Mouse (Mus musculus) c-Kit-negative CD71-positive TER-119-positive erythroid progenitor cells, embryonic 14.5 days (primary cell): ENCODE results near the gene Sidt1.
A peak's percentile ranks its signal among the peaks of the same experiment; 100 is the strongest.

ENCODE experiments used
- DNase-seq: peaks from one replicate; pipeline ENCODE4 v3.0.0-alpha.2; 2013; ENCODE audit warnings: low read depth, low spot score

The Sidt1 gene

DNA sequence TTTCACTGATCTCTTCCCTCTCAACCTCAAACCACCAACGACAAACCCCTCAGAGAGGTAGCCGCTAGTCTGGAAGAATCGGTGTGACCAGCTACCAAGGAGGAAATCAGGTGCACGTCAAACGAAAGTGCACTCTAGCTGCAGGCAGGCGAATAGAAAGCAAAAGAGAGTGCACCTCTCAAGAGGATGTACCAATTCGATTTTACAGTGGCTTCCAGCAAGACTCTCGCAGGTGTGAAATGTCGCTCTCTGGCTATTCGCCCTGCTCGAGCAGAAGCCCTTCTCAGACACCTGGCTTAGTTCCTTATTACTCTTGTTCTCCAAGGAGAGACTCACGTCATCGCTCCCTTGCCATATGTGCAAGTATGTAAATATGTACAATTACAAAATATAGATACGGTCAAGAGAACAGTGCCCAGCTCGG, at the start of gene Sidt1:
Sidt1 (minus strand) TSS at position 336 of the 424 bp plus-strand sequence.
- no peak for DNase-seq

DNA sequence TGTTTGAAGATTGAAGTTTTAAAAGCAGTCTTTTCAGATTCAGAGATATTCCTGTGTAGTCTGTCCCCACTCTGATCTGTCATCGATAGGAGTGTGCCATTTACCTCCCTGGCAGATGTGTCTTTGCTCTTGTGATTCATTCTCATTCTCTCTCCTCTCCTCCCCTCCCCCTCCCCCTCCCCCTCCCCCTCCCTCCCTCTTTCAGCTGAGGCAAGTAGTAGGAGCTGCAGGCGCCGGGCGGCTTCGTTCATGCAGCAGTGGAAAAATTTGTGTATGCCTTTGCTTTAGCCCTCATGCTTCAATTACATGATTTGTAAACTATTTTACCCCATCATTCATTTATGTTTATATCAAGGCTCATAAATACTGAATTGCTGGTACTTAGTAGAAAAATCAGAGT, 48.6 kb upstream of the Sidt1 start:
- DNase-seq, result no peak

DNA sequence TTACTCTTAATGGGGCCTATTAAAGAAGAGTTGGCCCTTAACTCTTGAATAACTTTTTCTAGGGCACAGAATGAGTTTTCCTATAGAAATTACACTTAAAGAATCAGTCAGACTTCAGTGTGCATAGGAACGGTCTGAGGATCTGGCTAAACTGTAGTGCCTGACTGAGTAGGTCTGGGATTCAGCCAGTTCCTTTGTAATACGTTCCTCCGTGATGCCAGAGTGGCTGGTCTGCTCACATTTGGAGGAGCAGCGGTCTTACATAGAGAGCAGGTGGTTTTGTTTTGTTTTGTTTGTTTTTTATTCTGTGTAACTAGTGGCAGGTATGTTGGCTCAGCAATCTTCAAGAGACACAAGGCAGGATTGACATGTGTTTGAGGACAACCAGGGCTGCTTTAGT, 47.0 kb upstream of the Sidt1 start:
- DNase-seq, result no peak

DNA sequence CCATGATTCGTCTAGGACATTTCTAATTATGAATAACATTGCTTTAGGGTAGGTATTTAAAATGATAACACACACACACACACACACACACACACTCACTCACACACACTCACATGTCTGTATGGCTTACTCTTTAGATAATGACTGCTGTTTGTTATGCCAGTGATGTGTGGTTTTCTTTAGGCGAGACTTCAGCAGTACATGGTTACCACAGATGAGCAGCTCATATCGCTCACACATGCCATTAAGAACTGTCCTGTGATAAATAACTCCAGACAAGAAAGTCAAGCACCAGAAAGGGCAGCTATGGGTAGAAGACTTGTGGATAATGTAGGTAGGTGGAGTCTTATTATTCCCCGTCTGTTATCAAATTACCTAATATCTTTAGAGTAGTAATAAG, 42.5 kb upstream of the Sidt1 start:
- DNase-seq, result no peak

DNA sequence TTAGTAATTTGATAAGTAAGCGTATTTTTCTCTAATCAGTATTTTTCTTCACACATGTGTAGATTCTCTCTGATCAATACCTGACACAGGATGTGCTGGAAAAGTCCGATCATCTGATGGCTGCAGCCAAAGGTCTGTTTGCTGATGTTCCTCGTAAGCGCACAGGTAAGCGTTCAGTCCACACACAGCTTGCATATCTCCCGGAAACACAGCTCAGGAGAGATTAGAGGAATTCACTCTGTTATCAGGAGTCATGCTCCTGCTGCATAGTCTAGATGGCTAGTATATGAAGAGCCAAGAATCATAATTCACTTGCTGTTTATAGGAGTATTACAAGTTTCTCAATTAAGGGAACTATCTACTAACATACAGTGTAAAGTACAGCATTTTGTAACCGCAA, 32.5 kb upstream of the Sidt1 start:
- no peak for DNase-seq

DNA sequence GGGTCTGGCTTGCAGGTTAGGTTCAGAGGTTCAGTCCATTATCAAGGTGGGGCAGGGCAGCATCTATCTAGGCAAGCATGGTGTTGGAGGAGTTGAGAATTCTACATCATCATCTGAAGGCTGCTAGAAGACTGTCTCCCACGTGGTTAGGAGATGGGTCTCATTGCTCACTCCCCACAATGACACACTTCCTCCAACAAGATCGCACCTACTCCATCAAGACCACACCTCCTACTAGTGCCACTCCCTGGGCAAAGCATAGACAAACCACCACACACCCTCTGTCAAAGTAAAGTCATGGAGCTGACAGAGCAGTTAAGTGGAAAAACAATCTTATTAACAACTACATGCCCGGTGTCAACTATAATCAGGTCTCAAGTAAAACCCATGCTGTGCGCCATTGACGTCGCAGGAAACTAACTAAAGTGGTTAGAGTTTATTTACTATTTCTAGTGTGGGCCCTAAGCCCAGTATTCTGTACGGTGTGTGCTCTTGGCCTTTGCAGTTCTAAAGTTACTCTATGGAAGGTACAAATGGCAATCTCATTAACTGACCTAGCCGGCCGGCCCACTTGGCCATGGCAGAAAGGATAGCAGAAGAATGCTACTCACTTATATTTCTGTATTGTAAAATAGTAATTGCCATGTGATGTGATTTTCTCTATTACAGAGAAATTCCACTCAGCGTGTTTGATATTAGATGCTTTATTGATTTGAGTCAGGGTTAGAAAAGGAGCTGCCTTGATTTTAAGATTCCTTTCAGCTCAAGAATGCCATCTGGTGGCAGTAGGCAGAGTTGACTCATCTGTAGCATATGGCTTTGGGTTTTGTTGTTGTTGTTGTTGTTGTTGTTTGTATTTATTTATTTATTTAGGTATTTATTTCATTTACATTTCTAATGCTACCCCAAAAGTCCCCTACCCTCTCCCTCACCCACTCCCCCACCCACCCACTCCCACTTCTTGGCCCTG, 29.2 kb upstream of the Sidt1 start:
- DNase-seq, result peak; percentile 45

DNA sequence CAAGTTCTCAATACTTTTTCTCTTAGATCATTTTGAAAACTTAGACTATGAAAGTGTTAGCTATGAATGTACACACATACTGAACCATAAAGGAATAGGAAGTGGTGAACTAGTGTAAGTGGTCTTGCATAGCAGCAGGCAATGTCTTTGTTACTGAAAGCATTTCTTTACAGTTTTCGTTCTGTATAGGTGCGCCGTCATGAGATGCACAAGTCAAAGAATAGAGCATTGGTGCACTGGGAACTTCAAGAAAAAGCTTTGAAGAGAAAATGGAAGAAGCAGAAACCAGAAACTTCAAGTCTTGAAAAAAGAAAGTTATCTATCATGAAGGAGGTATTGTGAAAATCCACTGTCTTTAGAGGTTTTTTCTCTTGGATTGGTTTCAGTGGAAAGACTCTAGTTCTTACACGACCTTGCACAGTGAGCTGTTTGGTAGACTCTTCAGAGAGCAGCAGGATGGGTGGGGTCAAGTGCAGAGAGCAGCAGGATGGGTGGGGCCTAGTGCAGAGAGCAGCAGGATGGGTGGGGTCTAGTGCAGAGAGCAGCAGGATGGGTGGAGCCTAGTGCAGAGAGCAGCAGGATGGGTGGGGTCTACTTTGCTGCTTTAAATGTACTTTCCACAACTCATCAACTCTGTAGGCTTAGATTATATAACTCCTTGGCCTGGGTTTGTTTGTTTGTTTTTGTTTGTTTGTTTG, 24.7 kb upstream of the Sidt1 start:
- DNase-seq, result peak; percentile 77

DNA sequence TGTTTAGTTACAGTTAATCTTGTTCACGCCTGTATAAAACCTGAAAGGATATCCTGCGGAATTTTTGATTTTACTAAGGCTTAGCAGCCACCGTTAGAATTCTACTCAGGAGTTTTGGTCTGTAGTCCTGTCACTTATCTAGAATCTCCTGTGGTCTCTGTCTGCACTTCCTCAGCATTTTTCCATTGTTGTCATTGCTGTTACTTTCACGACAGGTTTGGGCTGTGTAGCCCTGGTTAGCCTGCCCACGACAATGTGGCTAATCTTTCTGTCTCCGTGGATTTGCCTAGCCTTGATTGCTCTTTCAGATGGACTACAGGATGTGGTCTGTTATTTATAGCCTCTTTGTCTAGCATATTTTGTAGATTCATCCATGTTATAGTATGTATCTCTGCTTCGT, 23.3 kb upstream of the Sidt1 start:
- no peak for DNase-seq

DNA sequence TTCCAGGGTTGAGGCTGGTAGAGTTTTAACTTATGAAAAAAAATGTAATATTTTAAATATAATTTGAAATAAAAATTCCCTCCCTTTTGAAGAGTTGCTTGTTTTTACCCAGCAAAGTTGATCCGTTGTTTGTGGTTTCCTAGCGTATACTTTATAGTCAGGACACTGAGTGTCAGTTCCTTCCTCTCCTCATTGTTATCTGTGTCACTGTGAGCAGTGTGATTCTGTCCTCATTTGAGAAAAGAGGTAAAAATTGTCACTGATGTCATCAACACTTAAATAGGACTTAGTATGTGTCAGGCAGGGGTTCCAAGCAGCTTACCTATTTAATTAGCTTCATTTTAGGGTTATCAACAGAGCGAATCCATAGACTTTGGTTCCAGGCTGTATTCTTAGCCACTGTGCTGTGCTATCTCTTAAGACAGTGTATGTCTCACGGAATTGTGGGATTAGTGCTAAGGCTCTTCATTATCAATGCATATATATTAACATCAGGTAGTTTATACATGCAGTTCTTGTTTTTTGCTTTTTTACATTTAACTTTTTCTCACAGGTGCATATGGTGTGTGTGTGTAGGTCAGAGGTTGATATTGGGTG, 16.9 kb upstream of the Sidt1 start:
- DNase-seq, result no peak

DNA sequence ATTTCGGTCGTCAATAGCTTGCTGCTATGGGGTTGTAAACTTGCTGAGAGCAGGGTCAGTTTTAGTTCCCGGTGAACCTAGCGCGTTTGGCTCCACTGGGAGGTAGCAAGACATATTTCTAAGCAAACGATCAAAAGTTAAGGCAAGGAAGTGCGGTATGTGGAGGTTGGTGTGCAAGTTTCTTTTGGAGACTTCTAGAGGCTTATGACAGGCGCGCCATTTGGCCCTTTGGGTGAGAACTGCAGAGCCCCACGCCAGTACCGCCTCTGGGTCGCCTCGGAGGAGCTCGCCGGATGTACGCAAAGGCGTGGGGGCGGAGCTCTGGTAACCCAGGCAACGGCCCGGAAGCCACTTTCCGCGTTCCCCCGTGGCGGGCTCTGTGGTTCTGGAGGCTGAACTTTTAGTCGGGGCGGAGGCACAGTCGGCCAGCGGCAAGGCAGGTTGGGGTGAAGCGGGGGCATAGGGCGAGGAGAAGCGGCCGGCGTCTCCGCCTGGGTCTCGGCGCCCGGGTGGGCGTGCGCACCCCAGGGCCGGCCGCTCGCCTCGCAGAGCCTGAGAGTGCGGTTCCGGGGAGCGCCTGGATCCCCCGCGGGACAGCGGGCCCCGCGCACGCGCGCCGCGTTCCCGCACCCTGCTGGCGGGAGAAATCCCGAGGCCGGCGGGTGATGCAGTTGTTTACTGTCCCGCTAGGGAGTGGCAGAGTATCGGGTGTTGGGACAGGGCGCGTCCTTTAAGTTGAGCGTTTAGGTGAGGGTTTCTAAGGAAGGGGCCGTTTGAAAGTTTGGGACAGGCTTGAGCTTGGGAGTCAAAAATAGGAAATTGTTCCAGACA, 14.3 kb upstream of the Sidt1 start, which contains the start of gene Spice1:
Spice1 (plus strand) TSS at position 51 of the 831 bp plus-strand sequence.
- DNase-seq, result peak; percentile 86

DNA sequence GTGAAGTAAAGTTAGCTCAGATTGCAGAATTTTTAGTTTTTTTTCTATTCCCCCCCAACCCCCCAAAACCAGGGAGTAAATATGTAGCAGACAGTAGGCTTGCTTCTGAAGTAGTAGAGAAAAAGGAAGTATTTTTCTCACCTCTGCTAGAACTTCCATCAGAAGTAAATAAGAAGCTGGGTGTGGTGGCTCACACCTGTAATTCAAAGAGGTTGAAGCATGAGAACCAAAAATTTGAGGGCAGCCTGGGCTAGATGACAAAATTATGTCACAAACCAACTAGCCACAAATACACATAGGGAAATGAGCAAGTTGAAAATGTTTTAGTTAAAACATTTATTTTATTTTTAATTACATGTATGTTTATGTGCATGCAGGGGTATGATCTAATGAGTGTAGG, 4.5 kb upstream of the Sidt1 start:
- DNase-seq, result no peak

DNA sequence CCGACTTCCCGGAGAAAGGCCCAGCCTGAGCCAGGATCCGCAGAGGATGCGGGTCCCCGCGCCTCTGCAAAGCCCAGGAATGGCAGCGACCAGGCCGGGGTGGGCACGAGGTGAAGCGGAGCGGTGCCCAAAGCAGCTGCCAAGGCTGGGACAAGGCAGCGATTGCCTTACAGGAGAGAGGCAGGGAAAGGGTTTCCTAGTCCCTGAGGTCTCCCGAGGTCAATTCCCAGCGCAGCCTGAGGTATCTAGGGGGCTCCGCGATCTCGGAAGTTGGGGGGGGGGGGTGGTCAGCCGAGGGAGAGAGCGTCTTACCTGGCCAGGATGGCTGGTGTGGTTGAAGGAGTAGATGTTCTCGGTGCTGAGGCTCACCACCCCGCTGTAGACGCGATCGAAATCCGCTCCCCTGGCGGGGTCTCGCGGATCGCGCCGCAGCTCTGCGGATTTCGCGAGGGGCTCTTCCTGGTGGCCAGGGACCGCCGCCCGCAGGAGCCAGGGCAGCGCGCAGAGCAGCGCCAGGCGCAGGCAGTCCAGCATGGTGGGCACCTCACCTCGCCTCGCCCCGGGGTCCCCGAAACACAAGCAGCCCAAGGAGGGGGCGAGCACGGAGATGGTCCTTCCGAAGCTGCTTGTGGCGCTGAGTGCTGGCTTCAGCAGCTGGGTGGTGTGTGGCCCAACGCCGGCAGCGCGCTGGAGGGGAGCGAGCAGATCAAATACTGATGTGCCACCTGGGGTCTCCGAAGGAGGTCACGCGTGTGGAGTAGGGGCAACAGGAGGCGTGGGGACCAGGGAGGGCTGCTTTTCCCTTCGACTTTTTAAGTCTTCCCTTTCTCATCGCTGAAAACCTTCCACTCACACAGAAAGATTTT, 768 bp downstream of the Sidt1 start:
- no peak for DNase-seq

DNA sequence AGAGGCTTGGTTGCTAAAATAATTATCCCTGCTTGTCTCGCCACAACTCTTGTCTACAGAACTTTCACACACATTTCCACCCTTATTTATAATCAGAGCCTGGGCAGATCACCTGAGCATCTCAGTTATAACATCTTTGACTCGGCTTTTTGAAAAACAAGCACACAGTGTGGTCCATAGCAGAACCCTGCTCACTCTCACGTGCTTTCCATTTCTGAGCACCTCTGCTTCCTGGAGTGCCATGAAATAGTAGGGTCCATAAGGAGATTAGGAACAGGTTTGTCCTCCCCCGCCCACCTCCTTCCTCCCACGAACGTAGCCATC, 1.4 kb downstream of the Sidt1 start:
- no peak for DNase-seq

DNA sequence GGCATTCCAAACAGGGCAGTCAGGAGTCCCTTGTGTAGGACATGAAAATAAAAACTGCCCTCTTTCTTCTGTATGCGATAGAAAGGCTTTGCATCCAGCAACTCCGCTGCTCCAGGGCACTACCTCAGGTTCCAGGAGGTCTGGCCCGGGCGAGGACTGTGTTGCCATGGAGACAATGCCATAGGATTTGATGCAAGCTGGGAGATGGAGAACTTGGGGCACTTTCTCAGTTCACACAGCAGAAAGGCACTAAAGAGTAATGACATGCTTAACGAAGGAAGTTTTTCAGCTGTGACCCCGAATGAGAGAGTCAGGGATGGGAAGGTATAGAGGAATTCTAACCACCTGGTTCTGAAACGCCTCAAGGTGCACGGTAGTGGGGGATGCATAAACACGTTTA, 1.8 kb downstream of the Sidt1 start:
- no peak for DNase-seq

DNA sequence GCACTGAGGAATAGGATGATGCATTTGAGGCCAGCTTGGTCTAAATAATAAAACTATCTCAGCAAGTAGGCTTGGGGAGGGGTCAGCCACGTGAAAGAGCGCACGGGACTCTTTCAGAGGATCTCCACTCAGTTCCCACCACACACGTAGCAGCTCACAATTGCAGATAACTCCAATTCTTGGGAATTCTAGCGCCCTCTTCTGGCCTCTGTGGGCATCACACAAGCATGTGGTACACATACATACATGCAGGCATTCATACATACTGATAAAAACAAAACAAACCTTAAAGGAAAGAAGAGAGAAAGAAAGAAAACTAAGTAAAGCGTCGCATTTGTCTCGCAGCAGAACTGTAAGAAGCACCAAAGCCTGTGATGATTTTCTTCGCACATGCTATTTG, 2.3 kb downstream of the Sidt1 start:
- DNase-seq, result no peak

DNA sequence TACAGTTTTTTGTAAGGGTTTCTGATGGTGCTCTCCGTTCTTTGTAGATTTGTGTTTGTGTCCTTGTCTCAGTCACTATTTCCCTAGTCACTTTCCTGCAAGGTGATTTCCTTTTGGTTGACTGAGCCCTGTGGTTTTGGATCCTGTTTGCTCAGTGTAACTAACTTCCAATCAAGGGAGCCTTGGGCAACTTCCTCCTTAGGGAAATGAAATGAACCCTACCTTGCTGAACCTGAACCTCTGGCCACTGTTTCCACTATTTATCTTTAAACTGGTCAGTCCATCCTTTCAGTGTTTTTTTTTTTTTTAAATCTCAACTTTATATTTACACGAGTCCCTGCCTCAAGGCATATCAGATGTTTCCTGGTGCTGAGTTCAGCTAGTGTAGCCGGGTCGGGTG, 4.4 kb downstream of the Sidt1 start:
- DNase-seq, result no peak

DNA sequence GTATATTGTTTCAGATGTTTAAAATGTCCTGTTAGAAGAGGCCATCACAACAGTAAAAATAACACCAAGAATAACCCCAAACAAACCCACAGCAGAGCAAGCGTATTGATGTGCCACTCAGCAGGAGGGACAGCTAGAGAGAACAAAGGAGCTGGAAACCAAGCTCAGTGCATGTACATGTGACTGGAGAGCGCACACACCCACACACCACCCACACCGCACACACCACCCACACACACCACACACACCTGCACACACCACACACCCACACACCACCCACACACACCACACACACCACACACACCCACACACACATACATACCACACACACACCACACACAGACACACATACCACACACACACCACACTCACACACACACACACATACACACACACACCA, 12.8 kb downstream of the Sidt1 start:
- DNase-seq, result no peak

DNA sequence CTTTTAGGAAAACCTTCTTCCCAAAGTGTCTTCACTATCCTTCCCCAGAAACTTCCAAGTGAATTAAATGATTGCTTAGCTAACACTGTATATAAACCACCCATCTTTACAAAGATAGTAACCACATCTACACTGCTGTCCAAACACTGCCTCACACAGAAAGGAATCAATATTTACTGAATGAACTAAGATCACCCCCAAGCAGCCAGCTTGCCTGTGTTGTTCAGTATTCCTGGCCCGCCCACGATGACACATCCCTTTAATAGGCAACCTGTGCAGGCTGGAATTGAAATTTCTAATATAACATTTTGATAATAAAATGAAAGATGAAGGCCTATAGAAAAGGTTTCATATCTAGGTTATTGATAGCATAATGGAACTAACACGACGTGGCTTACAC, 16.6 kb downstream of the Sidt1 start:
- no peak for DNase-seq

DNA sequence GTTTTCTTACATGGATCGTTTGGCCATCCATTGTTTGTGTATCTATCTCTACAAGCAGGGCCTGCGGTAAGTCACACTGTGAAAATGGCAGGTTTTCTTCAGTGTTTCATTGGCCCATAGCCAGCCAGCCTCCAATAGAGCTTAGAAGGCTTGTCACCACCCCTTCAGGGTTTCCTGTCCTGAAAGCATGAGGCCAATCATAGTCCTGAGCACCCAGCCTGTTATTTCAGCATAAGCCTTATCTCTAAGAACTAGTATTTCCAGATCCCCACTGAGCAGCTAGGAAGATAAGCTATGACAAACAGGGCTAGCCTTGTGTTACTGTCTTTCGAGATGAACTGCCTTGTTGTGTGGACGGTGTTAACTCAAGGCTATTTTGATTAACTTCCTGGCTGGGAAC, 19.6 kb downstream of the Sidt1 start:
- no peak for DNase-seq

DNA sequence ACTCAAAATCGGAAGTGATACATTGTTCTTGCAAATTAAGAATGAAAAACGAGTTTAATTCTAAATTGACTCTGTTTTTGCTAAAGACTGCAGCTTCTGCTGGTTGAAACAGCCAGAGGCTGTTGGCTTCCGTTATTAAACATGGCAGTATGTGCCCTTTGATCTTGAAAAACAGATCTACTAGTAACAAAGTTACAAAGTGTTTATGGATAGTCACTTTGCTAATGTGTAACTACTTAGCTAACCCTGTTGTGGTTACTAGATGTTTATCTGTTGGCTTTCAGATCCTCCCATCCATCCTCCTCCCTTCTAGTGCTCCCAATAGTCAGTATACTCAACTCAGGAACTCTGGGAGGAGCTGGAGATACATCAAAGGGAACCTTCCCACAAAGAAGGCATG, 27.4 kb downstream of the Sidt1 start:
- DNase-seq, result no peak

DNA sequence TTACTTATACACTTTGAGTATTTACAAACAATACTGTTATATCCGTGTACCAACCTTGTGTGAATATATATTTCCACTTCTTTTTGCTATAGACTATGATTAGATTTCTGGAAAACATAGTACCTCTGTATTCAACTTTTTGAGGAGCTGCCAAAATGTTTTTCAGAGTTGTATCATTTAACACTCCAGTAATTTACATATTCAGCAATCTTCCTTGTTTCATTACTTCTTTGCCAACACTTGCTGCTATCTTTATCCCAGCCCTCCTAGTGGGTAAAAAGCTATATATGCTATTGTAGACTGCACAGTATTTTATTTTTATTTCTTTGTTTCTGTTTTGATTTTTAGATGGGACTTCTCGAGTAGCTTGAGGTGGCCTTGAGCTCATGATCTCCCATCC, 29.2 kb downstream of the Sidt1 start:
- no peak for DNase-seq
